Mouse (Mus musculus) CH12.LX (cell line): ENCODE measurements around the gene Klhl26. TPM values are rescaled to one million over a fixed set of nuclear protein-coding genes. Genes with fewer than 3 reads are reported as not detected.

ENCODE experiments used
- DNase-seq: peaks from one replicate; pipeline ENCODE4 v3.0.0-alpha.2; 2013; ENCODE audit errors: extremely low read depth
- H3K27ac ChIP-seq: 2 replicates; pipeline ENCODE4 v1.5.1; 2012; ENCODE audit warnings: low read depth, mild to moderate bottlenecking, control low read depth, moderate library complexity; ENCODE audit not compliant: insufficient read depth
- H3K27me3 ChIP-seq: replicated peaks from 2 replicates; pipeline ENCODE3; 2012; ENCODE audit warnings: inconsistent platforms
- H3K36me3 ChIP-seq, 2 experiments: replicated peaks in 1 of 2; 2 replicates each; pipeline versions ENCODE3 to v1.6.1; 2012; ENCODE audit warnings: inconsistent platforms in 1 of 2, low read length in 1 of 2, mild to moderate bottlenecking in 1 of 2, mixed read lengths in 1 of 2, moderate library complexity in 1 of 2; ENCODE audit not compliant: control insufficient read depth in 1 of 2, insufficient read depth in 1 of 2
- H3K4me1 ChIP-seq, 2 experiments: 2 replicates each; pipeline ENCODE4 v1.6.1; 2012; ENCODE audit warnings: inconsistent platforms in 1 of 2, moderate library complexity in 1 of 2; ENCODE audit not compliant: insufficient read depth in 2 of 2, control insufficient read depth in 1 of 2
- H3K4me2 ChIP-seq: 2 replicates; pipeline ENCODE4 v1.6.1; 2012; ENCODE audit warnings: low read depth, mild to moderate bottlenecking, control low read depth; ENCODE audit not compliant: poor library complexity, insufficient read depth, severe bottlenecking
- H3K4me3 ChIP-seq, 3 experiments: fragments of 150-350 bp in 1 of 3; sonication (generic) in 1 of 3; replicated peaks in 1 of 3; 2 replicates each; pipeline versions ENCODE3 to v1.5.1; 2011 to 2012; ENCODE audit warnings: low read depth in 2 of 3, low read length in 2 of 3, mild to moderate bottlenecking in 2 of 3, moderate library complexity in 2 of 3, control low read depth in 1 of 3, improper control_type of control experiment in 1 of 3, inconsistent platforms in 1 of 3, mixed read lengths in 1 of 3; ENCODE audit not compliant: poor library complexity in 1 of 3
- H3K79me2 ChIP-seq: replicated peaks from 2 replicates; pipeline ENCODE4 v1.6.1; 2012; ENCODE audit warnings: mild to moderate bottlenecking, moderate library complexity; ENCODE audit not compliant: control insufficient read depth, poor library complexity, insufficient read depth, severe bottlenecking; ENCODE audit errors: extremely low read depth
- H3K9ac ChIP-seq: 2 replicates; pipeline ENCODE4 v1.6.1; 2012; ENCODE audit warnings: low read depth, mild to moderate bottlenecking, control low read depth, moderate library complexity; ENCODE audit not compliant: insufficient read depth
- H3K9me3 ChIP-seq: replicated peaks from 2 replicates; pipeline ENCODE3; 2012; ENCODE audit warnings: low read length, inconsistent platforms, mixed read lengths
- E2F4 ChIP-seq: IDR thresholded peaks from 2 replicates; pipeline ENCODE4 v1.6.1; 2011; ENCODE audit warnings: low read depth, low read length, improper control_type of control experiment; ENCODE audit not compliant: insufficient replicate concordance
- ELF1 ChIP-seq: IDR thresholded peaks from 2 replicates; pipeline ENCODE4 v1.6.1; 2014; ENCODE audit warnings: low read depth, mild to moderate bottlenecking, inconsistent platforms, low read length, improper control_type of control experiment
- ETS1 ChIP-seq: conservative IDR thresholded peaks from 2 replicates; pipeline ENCODE4 v1.6.1; 2012; ENCODE audit warnings: low read depth, mild to moderate bottlenecking, inconsistent platforms, low read length, improper control_type of control experiment, moderate library complexity
- GABPA ChIP-seq: IDR thresholded peaks from 2 replicates; pipeline ENCODE4 v1.6.1; 2012; ENCODE audit warnings: low read depth, low read length, improper control_type of control experiment, inconsistent platforms; ENCODE audit not compliant: insufficient replicate concordance
- HCFC1 ChIP-seq: IDR thresholded peaks from 2 replicates; pipeline ENCODE4 v1.6.1; 2012; ENCODE audit warnings: low read depth, mild to moderate bottlenecking, inconsistent platforms, low read length, improper control_type of control experiment
- IRF4 ChIP-seq: IDR thresholded peaks from 2 replicates; pipeline ENCODE4 v1.6.1; 2014; ENCODE audit warnings: low read depth, mild to moderate bottlenecking, inconsistent platforms, low read length, improper control_type of control experiment
- JUN ChIP-seq: IDR thresholded peaks from 2 replicates; pipeline ENCODE4 v1.6.1; 2011; ENCODE audit warnings: low read depth, mild to moderate bottlenecking, low read length, improper control_type of control experiment, moderate library complexity; ENCODE audit not compliant: insufficient read depth
- MAFK ChIP-seq: IDR thresholded peaks from 2 replicates; pipeline ENCODE4 v1.6.1; 2011; ENCODE audit warnings: low read length, improper control_type of control experiment; ENCODE audit not compliant: insufficient replicate concordance
- MAZ ChIP-seq: IDR thresholded peaks from 2 replicates; pipeline ENCODE4 v1.6.1; 2012; ENCODE audit warnings: low read depth, mild to moderate bottlenecking, inconsistent platforms, low read length, improper control_type of control experiment, moderate library complexity
- MEF2A ChIP-seq: IDR thresholded peaks from 2 replicates; pipeline ENCODE4 v1.6.1; 2014; ENCODE audit warnings: low read depth, mild to moderate bottlenecking, inconsistent platforms, low read length, improper control_type of control experiment, borderline replicate concordance
- MYC ChIP-seq: IDR thresholded peaks from 2 replicates; pipeline ENCODE4 v1.6.1; 2011; ENCODE audit warnings: low read depth, mild to moderate bottlenecking, improper control_type of control experiment, low read length
- NRF1 ChIP-seq: IDR thresholded peaks from 2 replicates; pipeline ENCODE4 v1.6.1; 2014; ENCODE audit warnings: low read depth, mild to moderate bottlenecking, inconsistent platforms, low read length, improper control_type of control experiment, moderate library complexity
- RAD21 ChIP-seq: IDR thresholded peaks from 2 replicates; pipeline ENCODE4 v1.6.1; 2011; ENCODE audit warnings: low read depth, mild to moderate bottlenecking, low read length, improper control_type of control experiment, moderate library complexity
- TBP ChIP-seq: conservative IDR thresholded peaks from 2 replicates; pipeline ENCODE4 v1.6.1; 2011; ENCODE audit warnings: low read depth, low read length, improper control_type of control experiment
- TCF12 ChIP-seq: IDR thresholded peaks from 2 replicates; pipeline ENCODE4 v1.6.1; 2014; ENCODE audit warnings: low read depth, mild to moderate bottlenecking, inconsistent platforms, low read length, improper control_type of control experiment
- UBTF ChIP-seq: IDR thresholded peaks from 2 replicates; pipeline ENCODE4 v1.6.1; 2012; ENCODE audit warnings: low read depth, mild to moderate bottlenecking, inconsistent platforms, low read length, improper control_type of control experiment, moderate library complexity
- USF1 ChIP-seq: IDR thresholded peaks from 2 replicates; pipeline ENCODE4 v1.6.1; 2014; ENCODE audit warnings: low read depth, mild to moderate bottlenecking, inconsistent platforms, low read length, improper control_type of control experiment
- USF2 ChIP-seq: conservative IDR thresholded peaks from 2 replicates; pipeline ENCODE4 v1.6.1; 2011; ENCODE audit warnings: low read depth, low read length, improper control_type of control experiment
- ZKSCAN1 ChIP-seq: IDR thresholded peaks from 2 replicates; pipeline ENCODE4 v1.6.1; 2012; ENCODE audit warnings: low read depth, inconsistent platforms, low read length, improper control_type of control experiment, borderline replicate concordance
- ZMIZ1 ChIP-seq: IDR thresholded peaks from 2 replicates; pipeline ENCODE4 v1.6.1; 2012; ENCODE audit warnings: low read depth, mild to moderate bottlenecking, inconsistent platforms, low read length, improper control_type of control experiment
- dilution Hi-C: fragments of 300-500 bp; cut with MboI; formaldehyde crosslinking; loops from 2 replicates; pipeline ENCODE4 v1.14.3; 2020; ENCODE audit warnings: low sequenced_read_pairs; ENCODE audit not compliant: extremely low pct_unique_long_range_greater_than_20kb, extremely low pct_ligation_motif_present
- in situ Hi-C: fragments of 300-500 bp; cut with MboI; formaldehyde crosslinking; loops from 3 replicates; pipeline ENCODE4 v1.14.3; 2019; ENCODE audit warnings: low sequenced_read_pairs, low pct_ligation_motif_present, low pct_unique_long_range_greater_than_20kb, mixed read lengths
- polyA plus RNA-seq: library from polyadenylated mRNA; unstranded; fragments of >175 nt; gene quantifications from 2 replicates; pipeline ENCODE4 v1.2.1, GENCODE M21; 2012; ENCODE audit warnings: low read depth; ENCODE audit not compliant: insufficient read length
- total RNA-seq, 2 experiments: library from RNA; depleted of rRNA; stranded (reverse); fragments of 300-350 nt in 1 of 2; fragments of >200 nt in 1 of 2; gene quantifications; 2 replicates each; pipeline ENCODE4 v1.2.3; 2012 to 2014

Klhl26 gene
- total and polyA plus RNA-seq, 3 experiments, result 4.7 to 15.6 (median 6.0) TPM

GRCm38 (mm10) chr8:70486191-70486681 is 9.5 kb upstream of the Klhl26 start:
- peaks cover 10 to 20% of the 10 kb centered on the region in 2 experiments for H3K4me1 ChIP-seq
- H3K27ac ChIP-seq, result no peak overlapping the region
- H3K79me2 ChIP-seq, result no peaks in the 10 kb centered on the region
- H3K4me2 ChIP-seq, result no peak overlapping the region
- H3K4me3 ChIP-seq, result no peak overlapping the region
- dilution Hi-C loops, result no loop called here
- H3K27me3 ChIP-seq, result peaks cover 96% of the 10 kb centered on the region
- TF ChIP-seq UBTF, result no peak
- TF ChIP-seq USF2, result no peak
- no peak for TF ChIP-seq MAZ
- no peak for TF ChIP-seq RAD21
- TF ChIP-seq MEF2A, result no peak
- TF ChIP-seq ELF1, result no peak
- TF ChIP-seq TCF12, result no peak
- TF ChIP-seq MAFK, result no peak
- no peak for TF ChIP-seq ZKSCAN1
- TF ChIP-seq GABPA, result no peak
- no peak for TF ChIP-seq MYC
- no peak for TF ChIP-seq NRF1
- TF ChIP-seq ETS1, result no peak
- TF ChIP-seq HCFC1, result no peak
- in situ Hi-C loops, result no loop called here
- no peak overlapping the region for H3K9ac ChIP-seq
- H3K36me3 ChIP-seq, result no peaks in the 10 kb centered on the region
- H3K9me3 ChIP-seq, result no peaks in the 10 kb centered on the region
- no peak for DNase-seq

GRCm38 (mm10) chr8:70482943-70483342 is 6.2 kb upstream of the Klhl26 start:
- Histone ChIP-seq H3K36me3 (no peaks in the 10 kb centered on the region), H3K79me2 (no peaks in the 10 kb centered on the region), H3K9me3 (no peaks in the 10 kb centered on the region), H3K27ac (no peak overlapping the region), H3K9ac (no peak overlapping the region), H3K4me2 (no peak overlapping the region), H3K4me1 (peaks cover 5 to 6% of the 10 kb centered on the region in 2 experiments; a peak in 3 of 4 replicates), H3K4me3 (no peak overlapping the region), H3K27me3 (peaks cover 93% of the 10 kb centered on the region)
- in situ Hi-C loops (no loop called here), dilution Hi-C loops (no loop called here)
- DNase-seq, result no peak
- TF ChIP-seq HCFC1 (no peak), USF1 (no peak), ELF1 (no peak), E2F4 (no peak), ZKSCAN1 (no peak), MAZ (no peak), NRF1 (no peak), TCF12 (no peak), IRF4 (no peak), JUN (no peak), ZMIZ1 (no peak), TBP (no peak)
